Mouse (Mus musculus) heart, adult 18-20 months (tissue): ENCODE measurements at regions not wholly inside any gene's neighbourhood (a gene's known extent, or its start where the extent isn't known, plus 50 kb on each side); places are given as distances from the start of the nearest gene placed in this dataset.

ENCODE experiments used
- DNase-seq, 2 experiments: peaks; one replicate each; pipeline ENCODE4 v3.0.0; 2021 to 2022; ENCODE audit warnings: mixed read lengths in 1 of 2

DNA sequence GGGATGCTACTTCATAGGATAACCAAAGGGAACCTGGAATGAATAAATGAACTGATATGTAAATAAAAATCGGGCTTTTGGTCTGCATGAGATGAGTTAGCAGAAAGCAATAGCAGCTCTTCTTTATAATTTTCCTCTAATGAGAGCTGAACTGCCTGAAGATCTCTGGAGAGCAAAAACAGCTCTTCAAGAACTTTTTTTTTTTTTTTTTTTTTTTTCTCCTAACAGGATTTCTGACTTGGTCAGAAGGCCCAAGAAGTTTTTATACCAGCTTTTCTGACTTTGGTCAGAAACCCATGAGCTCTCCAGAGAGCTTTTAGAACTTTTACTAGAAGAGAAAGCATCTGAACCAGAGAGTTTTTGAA, 79.6 kb upstream of the Ptprk start:
- DNase-seq, result no peak

DNA sequence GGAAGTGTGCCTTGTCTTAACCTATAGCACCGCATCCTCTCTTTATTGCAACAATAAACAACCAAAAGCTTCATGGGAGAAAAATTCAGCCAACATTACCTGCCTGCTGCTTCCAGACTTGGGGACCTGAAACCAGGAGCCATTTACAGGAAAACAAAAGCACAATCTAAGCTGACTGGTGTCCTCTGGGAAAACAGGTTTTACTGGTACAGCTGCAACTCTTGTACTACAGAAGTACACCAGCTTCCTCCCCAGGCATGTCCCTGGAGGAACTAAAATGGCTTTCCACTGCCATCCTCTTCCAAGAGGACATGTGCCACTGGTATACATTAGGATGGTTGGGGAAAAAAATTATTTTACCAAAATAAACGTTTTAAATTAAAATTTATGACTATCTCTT, 63.9 kb upstream of the Ptprk start:
- DNase-seq, result no peak

DNA sequence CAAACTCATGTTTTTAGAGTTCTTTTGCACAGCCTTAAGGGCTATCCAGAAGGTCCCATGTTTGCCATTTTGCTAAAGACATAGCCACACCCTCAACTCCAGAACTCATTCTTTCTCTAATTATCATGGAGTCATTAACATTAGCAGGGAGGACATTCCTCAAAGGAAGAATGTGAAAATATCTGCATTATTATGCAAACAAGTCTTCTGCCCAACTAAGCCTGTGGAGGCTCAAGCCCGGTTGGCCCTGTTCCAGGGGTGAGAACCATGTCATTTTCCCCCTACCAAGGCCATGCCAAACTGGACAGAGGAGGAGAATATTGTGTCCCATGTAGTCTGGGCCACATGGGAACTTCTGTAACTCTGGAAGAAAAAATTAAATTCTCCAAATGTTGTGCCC, 62.5 kb upstream of the Ptprk start:
- no peak for DNase-seq

GRCm38 (mm10) chr10:28013401-28013800, 61.2 kb upstream of the Ptprk start:
- DNase-seq, result no peak

DNA sequence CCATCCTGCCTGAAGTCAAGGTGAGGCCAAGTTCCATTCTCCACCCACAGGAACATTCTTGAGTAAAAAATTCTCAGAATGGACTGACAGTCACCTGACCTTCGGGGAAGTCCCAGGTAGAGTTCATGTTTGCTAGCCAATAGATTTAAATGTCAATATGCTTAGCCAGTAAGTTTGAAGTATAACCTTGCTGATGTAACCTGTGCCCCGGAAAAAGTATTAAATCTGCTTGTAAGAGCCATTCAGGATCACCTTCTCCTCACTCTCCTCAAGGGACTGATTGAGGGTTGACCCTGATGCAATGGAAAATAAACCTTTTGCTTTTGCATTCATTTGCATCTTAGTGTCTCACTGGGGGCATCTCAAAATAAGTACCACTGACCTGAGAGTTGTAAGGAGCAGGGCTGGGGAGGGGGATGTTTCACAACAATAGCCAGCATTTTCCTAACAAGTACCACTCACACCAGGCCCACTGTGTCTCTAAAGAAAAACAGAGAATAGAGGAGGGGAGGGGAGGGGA, 60.3 kb upstream of the Ptprk start:
- DNase-seq, result no peak
